Comparison of ENCODE assay signal across 13 mouse cellular contexts in genomic region chr1:54911256-54911610, GRCm38 (mm10).
"Had no signal": no experiment of that assay in that cellular context is flagged by ENCODE, and none has a peak within 500 bp of the region (broad histone marks: within the 10 kb centered on the region; RNA-seq: fewer than 3 reads in every experiment).

No protein-coding gene starts in this region.

- H3K9ac ChIP-seq: intestine, embryonic 15.5 days; kidney, embryonic 15.5 days; limb, embryonic 13.5 days; liver, embryonic 13.5 days; midbrain, embryonic 12.5 days had no signal

- H3K27me3 ChIP-seq: intestine, embryonic 15.5 days; kidney, embryonic 15.5 days; limb, embryonic 13.5 days; liver, embryonic 13.5 days; midbrain, embryonic 12.5 days had no signal

- H3K4me2 ChIP-seq: intestine, embryonic 15.5 days; kidney, embryonic 15.5 days; limb, embryonic 13.5 days; liver, embryonic 13.5 days; midbrain, embryonic 12.5 days had no signal

- DNase-seq: kidney, adult 2 months; kidney, postnatal 25 days; layer of hippocampus, adult 9-11 months; liver, embryonic 13.5 days; lung, adult 2 months; lung, postnatal 4 days; right cerebral cortex, postnatal 14 days; thymus, adult 18-20 months; thymus, postnatal 14 days had no signal

- H3K27ac ChIP-seq: intestine, embryonic 15.5 days; kidney, embryonic 15.5 days; limb, embryonic 13.5 days; liver, embryonic 13.5 days; midbrain, embryonic 12.5 days had no signal

- H3K36me3 ChIP-seq: intestine, embryonic 15.5 days; kidney, embryonic 15.5 days; limb, embryonic 13.5 days; liver, embryonic 13.5 days; midbrain, embryonic 12.5 days had no signal

- H3K9me3 ChIP-seq: intestine, embryonic 15.5 days; kidney, embryonic 15.5 days; limb, embryonic 13.5 days; liver, embryonic 13.5 days; midbrain, embryonic 12.5 days had no signal

- ATAC-seq: intestine, embryonic 15.5 days had no signal

- H3K4me3 ChIP-seq: intestine, embryonic 15.5 days; kidney, embryonic 15.5 days; limb, embryonic 13.5 days; liver, embryonic 13.5 days; midbrain, embryonic 12.5 days had no signal
